Mouse (Mus musculus) CD8-positive naive resting alpha-beta T cell, adult 2 months (primary cell): ENCODE data around the gene Selplg.

Experiments used
- DNase-seq, 2 experiments: peaks; one replicate each; pipeline ENCODE4 v3.0.0; 2022; ENCODE audit warnings: low read depth in 2 of 2, low spot score in 2 of 2

Selplg gene

GRCm38 (mm10) chr5:113826619-113827018, 5.8 kb downstream of the Selplg start:
- no peak for DNase-seq

GRCm38 (mm10) chr5:113825558-113825957, 6.9 kb downstream of the Selplg start:
- DNase-seq = peak in 1 of 2 experiments; percentile 70

GRCm38 (mm10) chr5:113824228-113824627, 8.2 kb downstream of the Selplg start:
- peak; percentile 64 to 75 for DNase-seq

GRCm38 (mm10) chr5:113818572-113818971, 13.9 kb downstream of the Selplg start:
- DNase-seq = no peak

GRCm38 (mm10) chr5:113815638-113816152, 16.7 kb downstream of the Selplg start:
- peak; percentile 64 to 72 for DNase-seq

GRCm38 (mm10) chr5:113815041-113815389, 17.4 kb downstream of the Selplg start:
- no peak for DNase-seq

- no peak for DNase-seq
Measured at GRCm38 (mm10) chr5:113814111-113815040, 18.1 kb downstream of the Selplg start.

- peak in 1 of 2 experiments; percentile 39 for DNase-seq
Measured at GRCm38 (mm10) chr5:113813608-113814007, 18.8 kb downstream of the Selplg start.

GRCm38 (mm10) chr5:113812638-113813037, 19.8 kb downstream of the Selplg start:
- no peak for DNase-seq

- peak in 1 of 2 experiments; percentile 41 for DNase-seq
Measured at GRCm38 (mm10) chr5:113811824-113812420, 20.5 kb downstream of the Selplg start.

GRCm38 (mm10) chr5:113810111-113810510, 22.3 kb downstream of the Selplg start:
- DNase-seq = no peak

GRCm38 (mm10) chr5:113808177-113808576, 24.3 kb downstream of the Selplg start:
- no peak for DNase-seq

GRCm38 (mm10) chr5:113807712-113808111, 24.7 kb downstream of the Selplg start:
- DNase-seq = no peak

- DNase-seq = no peak
Measured at GRCm38 (mm10) chr5:113806414-113806813, 26.0 kb downstream of the Selplg start.

- DNase-seq = no peak
Measured at GRCm38 (mm10) chr5:113805301-113805700, 27.1 kb downstream of the Selplg start.

GRCm38 (mm10) chr5:113804395-113804966, 28.0 kb downstream of the Selplg start:
- DNase-seq = no peak

GRCm38 (mm10) chr5:113800280-113800679, 32.2 kb downstream of the Selplg start, which contains the start of gene Tmem119:
Gene Tmem119, minus strand, starts transcription at chr5:113800516.
- no peak for DNase-seq

GRCm38 (mm10) chr5:113799691-113800090, 32.8 kb downstream of the Selplg start:
- DNase-seq = no peak

GRCm38 (mm10) chr5:113798525-113798924, 33.9 kb downstream of the Selplg start:
- no peak for DNase-seq

GRCm38 (mm10) chr5:113797149-113797882, 35.1 kb downstream of the Selplg start:
- DNase-seq = no peak
